Mouse (Mus musculus): Measurements from ENCODE around the gene Gm15293. TPM values are rescaled to one million over a fixed set of nuclear protein-coding genes. Genes with fewer than 3 reads are reported as not detected.
"Not testable (repeated sequence)": the region's sequence is repeated elsewhere in the genome, so short reads cannot be mapped to it uniquely, and the experiment has no call there.

Gene Gm15293
- total RNA-seq (2021) = not detected
- long read RNA-seq, experiment 1 = 0 reads
- long read RNA-seq, experiment 2 = 0 reads

GRCm38 (mm10) chr8:21201261-21201660 is at the start of gene Gm15293:
Gm15293 (plus strand) TSS chr8:21201561.
- DNase-seq; intact Hi-C loops (cut with DNase I); H3K27ac ChIP-seq; H3K4me3 ChIP-seq: not testable (repeated sequence)

- H3K4me3 ChIP-seq; intact Hi-C loops (cut with DNase I); H3K27ac ChIP-seq; DNase-seq: not testable (repeated sequence)
These were observed 39.4 kb upstream of the Gm15293 start, which contains the start of gene Defa22 for GRCm38 (mm10) chr8:21161977-21162376. Defa22 (plus strand) TSS chr8:21162277.

- H3K27ac ChIP-seq; DNase-seq; H3K4me3 ChIP-seq; intact Hi-C loops (cut with DNase I): not testable (repeated sequence)
These were observed 10.0 kb upstream of the Gm15293 start, which contains the start of gene Defa31 for GRCm38 (mm10) chr8:21191314-21191713. Defa31 (plus strand) TSS chr8:21191614.

Other genes starting within 250 kb of the Gm15293 start
- gene Defa21, start 176.0 kb upstream of the Gm15293 start, total RNA-seq (2021) = not detected
- not detected for gene Defa23, start 146.5 kb upstream of the Gm15293 start, total RNA-seq (2021)
- gene Defa35, start 136.5 kb upstream of the Gm15293 start, total RNA-seq (2021) = not detected
- gene Defa25, start 117.1 kb upstream of the Gm15293 start, total RNA-seq (2021) = not detected
- gene Gm14851, start 105.5 kb upstream of the Gm15293 start, total RNA-seq (2021) = not detected
- not detected for gene Defa30, start 66.9 kb upstream of the Gm15293 start, total RNA-seq (2021)
- not detected for gene Defa22, start 39.3 kb upstream of the Gm15293 start, total RNA-seq (2021)
- gene Defa31, start 9.9 kb upstream of the Gm15293 start, total RNA-seq (2021) = not detected
- gene Gm15292, start 48.2 kb downstream of the Gm15293 start, total RNA-seq (2021) = not detected
- not detected for gene Defa27, start 114.0 kb downstream of the Gm15293 start, total RNA-seq (2021)
- not detected for gene Defa29, start 125.5 kb downstream of the Gm15293 start, total RNA-seq (2021)
- not detected for gene Defa2, start 177.0 kb downstream of the Gm15293 start, total RNA-seq (2021)
- not detected for gene Defa33, start 190.2 kb downstream of the Gm15293 start, total RNA-seq (2021)
- gene Defa36, start 225.8 kb downstream of the Gm15293 start, total RNA-seq (2021) = not detected